Mouse (Mus musculus): ENCODE measurements around the gene Fam189b.

Gene Fam189b

GRCm38 (mm10) chr3:89228836-89229235 is 45.9 kb downstream of the Fam189b start, which contains the start of gene Muc1:
Gene Muc1, plus strand, starts transcription at chr3:89229057.
- DNase-seq (ENCODE audit: low read depth, low spot score) = peak; percentile 22

- no peak for DNase-seq (ENCODE audit: low read depth, low spot score)
These were observed 46.3 kb downstream of the Fam189b start for GRCm38 (mm10) chr3:89229276-89229675.

GRCm38 (mm10) chr3:89230561-89230960 is 47.6 kb downstream of the Fam189b start:
- DNase-seq (ENCODE audit: low read depth, low spot score) = no peak

GRCm38 (mm10) chr3:89231345-89231744 is 48.4 kb downstream of the Fam189b start:
- peak; percentile 61 for DNase-seq (ENCODE audit: low read depth, low spot score)

- no peak for DNase-seq (ENCODE audit: low read depth, low spot score)
These were observed 48.9 kb downstream of the Fam189b start for GRCm38 (mm10) chr3:89231772-89232275.

- no peak for DNase-seq (ENCODE audit: low read depth, low spot score)
These were observed 49.7 kb downstream of the Fam189b start for GRCm38 (mm10) chr3:89232614-89233013.

- DNase-seq (ENCODE audit: low read depth, low spot score) = no peak
These were observed 50.7 kb downstream of the Fam189b start for GRCm38 (mm10) chr3:89233562-89234110.

- no peak for DNase-seq (ENCODE audit: low read depth, low spot score)
These were observed 53.6 kb downstream of the Fam189b start for GRCm38 (mm10) chr3:89236516-89236915.

- no peak for DNase-seq (ENCODE audit: low read depth, low spot score)
These were observed 54.7 kb downstream of the Fam189b start for GRCm38 (mm10) chr3:89237682-89238081.

- no peak for DNase-seq (ENCODE audit: low read depth, low spot score)
These were observed 55.6 kb downstream of the Fam189b start for GRCm38 (mm10) chr3:89238494-89238893.

Measured in CD4-positive helper T cell, adult 2 months (primary cell).